Mouse (Mus musculus) forebrain, embryonic 11.5 days (tissue): ENCODE measurements around the gene Slc44a4. TPM values are rescaled to one million over a fixed set of nuclear protein-coding genes. Genes with fewer than 3 reads are reported as not detected.

ENCODE experiments used
- ATAC-seq: fragments of 200-750 bp; cut with Nextera tagmentation; replicated peaks from 2 replicates; pipeline ENCODE4 v1.8.0; 2017; ENCODE audit warnings: moderate TSS enrichment; ENCODE audit not compliant: low FRiP score
- DNase-seq: peaks from one replicate; pipeline ENCODE4 v3.0.0-alpha.2; 2017; ENCODE audit warnings: low spot score
- H3K27ac ChIP-seq: fragments of 300-500 bp; sonication (generic); 2 replicates; pipeline ENCODE4 v1.5.1; 2014; ENCODE audit warnings: low read depth, low read length
- H3K27me3 ChIP-seq: fragments of 300-500 bp; sonication (generic); 2 replicates; pipeline ENCODE4 v1.6.1; 2014; ENCODE audit warnings: mild to moderate bottlenecking, low read length, mixed read lengths; ENCODE audit not compliant: control insufficient read depth, insufficient read depth
- H3K36me3 ChIP-seq: fragments of 300-500 bp; sonication (generic); 2 replicates; pipeline ENCODE4 v1.6.1; 2014; ENCODE audit warnings: mild to moderate bottlenecking, low read length, moderate library complexity, mixed read lengths; ENCODE audit not compliant: control insufficient read depth, insufficient read depth
- H3K4me1 ChIP-seq: fragments of 300-500 bp; sonication (generic); replicated peaks from 2 replicates; pipeline ENCODE4 v1.6.1; 2014; ENCODE audit warnings: low read length, mixed read lengths; ENCODE audit not compliant: control insufficient read depth, insufficient read depth
- H3K4me2 ChIP-seq: fragments of 300-500 bp; sonication (generic); 2 replicates; pipeline ENCODE4 v1.6.1; 2014; ENCODE audit warnings: low read depth, mild to moderate bottlenecking, low read length, moderate library complexity, mixed read lengths; ENCODE audit not compliant: severe bottlenecking
- H3K4me3 ChIP-seq: fragments of 300-500 bp; sonication (generic); 2 replicates; pipeline ENCODE4 v1.5.1; 2014; ENCODE audit warnings: low read depth, low read length
- H3K9ac ChIP-seq: fragments of 300-500 bp; sonication (generic); 2 replicates; pipeline ENCODE4 v1.6.1; 2014; ENCODE audit warnings: low read length
- H3K9me3 ChIP-seq: fragments of 300-500 bp; sonication (generic); 2 replicates; pipeline ENCODE4 v1.6.1; 2016; ENCODE audit warnings: low read length, mixed read lengths; ENCODE audit not compliant: control insufficient read depth
- WGBS: fragments of 180-500 bp; shearing (Covaris S2); extraction: QIAGEN DNeasy Blood & Tissue Kit; methylation state at CpG from one replicate; pipeline ENCODE4 v1.1.7; 2014; 5-methylcytosine and 5-hydroxymethylcytosine counted together
- polyA plus RNA-seq: library from polyadenylated mRNA; unstranded; fragments of >200 nt; fragmentation: Nextera tagmentation; extraction: Ambion mirVana; gene quantifications from 2 replicates; pipeline ENCODE4 v1.2.1, GENCODE M21; 2014

The Slc44a4 gene
- polyA plus RNA-seq, 1 experiment from 2014 or later = not detected

DNA sequence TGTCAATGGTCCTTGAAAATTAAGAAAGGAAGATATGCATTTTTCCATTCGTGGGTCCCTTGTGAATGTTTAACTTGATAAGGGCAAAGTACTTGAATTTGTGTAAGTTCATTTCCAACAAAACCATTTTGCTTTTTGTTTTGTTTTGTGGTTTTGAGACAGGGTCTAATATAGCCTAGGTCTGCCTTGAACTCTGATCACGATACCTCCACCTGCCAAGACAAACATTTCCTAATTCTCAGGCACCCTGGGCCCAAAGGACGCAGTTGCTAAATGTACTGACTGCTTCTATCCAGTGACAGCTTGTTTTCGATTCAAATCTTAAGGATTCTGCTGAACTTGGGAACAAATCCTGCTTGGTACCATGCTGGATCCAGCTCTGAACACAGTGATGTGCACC lies 65.4 kb downstream of the Slc44a4 start:
- no peak overlapping the region for H3K27ac ChIP-seq
- H3K4me1 ChIP-seq = peaks cover 10% of the 10 kb centered on the region; the same call in 1 of the 2 replicates
- H3K9me3 ChIP-seq = no peaks in the 10 kb centered on the region
- H3K27me3 ChIP-seq = no peaks in the 10 kb centered on the region
- WGBS = 92% methylated on average over 4 of the region's 4 CpGs
- no peak for ATAC-seq
- no peak overlapping the region for H3K9ac ChIP-seq
- H3K4me3 ChIP-seq = no peak overlapping the region
- no peak for DNase-seq
- no peak overlapping the region for H3K4me2 ChIP-seq
- H3K36me3 ChIP-seq = no peaks in the 10 kb centered on the region

Other genes starting within 250 kb of the Slc44a4 start
- 0.03 TPM in 1 of 2 replicates, not detected in the other for gene Tnxb, start 243.9 kb upstream of the Slc44a4 start, polyA plus RNA-seq
- 0.05 TPM in 1 of 2 replicates, not detected in the other for gene C4b, start 170.6 kb upstream of the Slc44a4 start, polyA plus RNA-seq
- gene Cyp21a1, start 109.9 kb upstream of the Slc44a4 start, polyA plus RNA-seq = not detected in 2 replicates
- gene Stk19, start 77.5 kb upstream of the Slc44a4 start, polyA plus RNA-seq = 26.3 and 28.3 TPM in 2 replicates
- gene Dxo, start 77.4 kb upstream of the Slc44a4 start, polyA plus RNA-seq = 78.5 and 84.9 TPM in 2 replicates
- 53.1 and 55.1 TPM in 2 replicates for gene Skiv2l, start 64.3 kb upstream of the Slc44a4 start, polyA plus RNA-seq
- 143 and 144 TPM in 2 replicates for gene Nelfe, start 64.1 kb upstream of the Slc44a4 start, polyA plus RNA-seq
- 2.6 and 3.3 TPM in 2 replicates for gene Cfb, start 51.9 kb upstream of the Slc44a4 start, polyA plus RNA-seq
- 2.1 and 2.8 TPM in 2 replicates for gene Zbtb12, start 35.0 kb upstream of the Slc44a4 start, polyA plus RNA-seq
- not detected in 2 replicates for gene Gm20547, start 32.4 kb upstream of the Slc44a4 start, polyA plus RNA-seq
- gene C2, start 16.2 kb upstream of the Slc44a4 start, polyA plus RNA-seq = 1.1 and 1.7 TPM in 2 replicates
- 90.4 and 96.8 TPM in 2 replicates for gene Ehmt2, start 16.0 kb upstream of the Slc44a4 start, polyA plus RNA-seq
- 12.8 and 13.4 TPM in 2 replicates for gene Neu1, start 16.8 kb downstream of the Slc44a4 start, polyA plus RNA-seq
- 0.24 TPM in 1 of 2 replicates, not detected in the other for gene Hspa1b, start 44.8 kb downstream of the Slc44a4 start, polyA plus RNA-seq
- gene Gm20481, start 55.4 kb downstream of the Slc44a4 start, polyA plus RNA-seq = not detected in 2 replicates
- gene Hspa1a, start 57.7 kb downstream of the Slc44a4 start, polyA plus RNA-seq = 1.6 TPM in 2 replicates
- 1.7 and 1.8 TPM in 2 replicates for gene Hspa1l, start 58.2 kb downstream of the Slc44a4 start, polyA plus RNA-seq
- 288 and 292 TPM in 2 replicates for gene Lsm2, start 67.4 kb downstream of the Slc44a4 start, polyA plus RNA-seq
- gene Vars, start 86.5 kb downstream of the Slc44a4 start, polyA plus RNA-seq = 169 and 174 TPM in 2 replicates
- 0.15 and 0.27 TPM in 2 replicates for gene Vwa7, start 102.1 kb downstream of the Slc44a4 start, polyA plus RNA-seq
- 4.0 and 4.1 TPM in 2 replicates for gene Sapcd1, start 113.5 kb downstream of the Slc44a4 start, polyA plus RNA-seq
- 5.8 and 7.9 TPM in 2 replicates for gene Msh5, start 132.3 kb downstream of the Slc44a4 start, polyA plus RNA-seq
- 67.7 and 74.5 TPM in 2 replicates for gene Clic1, start 135.5 kb downstream of the Slc44a4 start, polyA plus RNA-seq
- gene Ddah2, start 144.6 kb downstream of the Slc44a4 start, polyA plus RNA-seq = 489 and 543 TPM in 2 replicates
- gene Ly6g6c, start 150.9 kb downstream of the Slc44a4 start, polyA plus RNA-seq = 0.20 TPM in 1 of 2 replicates, not detected in the other
- 1.3 and 1.6 TPM in 2 replicates for gene Mpig6b, start 151.7 kb downstream of the Slc44a4 start, polyA plus RNA-seq
- 0.39 and 0.57 TPM in 2 replicates for gene Ly6g6e, start 162.4 kb downstream of the Slc44a4 start, polyA plus RNA-seq
- gene Ly6g6d, start 163.6 kb downstream of the Slc44a4 start, polyA plus RNA-seq = 1.7 and 1.8 TPM in 2 replicates
- 0.72 and 0.88 TPM in 2 replicates for gene Ly6g6f, start 171.1 kb downstream of the Slc44a4 start, polyA plus RNA-seq
- gene Abhd16a, start 174.8 kb downstream of the Slc44a4 start, polyA plus RNA-seq = 52.6 and 53.8 TPM in 2 replicates
- gene Ly6g5c, start 193.8 kb downstream of the Slc44a4 start, polyA plus RNA-seq = not detected in 2 replicates
- gene Ly6g5b, start 201.0 kb downstream of the Slc44a4 start, polyA plus RNA-seq = 1.4 and 1.9 TPM in 2 replicates
- 29.5 and 33.7 TPM in 2 replicates for gene Gpank1, start 207.0 kb downstream of the Slc44a4 start, polyA plus RNA-seq
- gene Csnk2b, start 207.6 kb downstream of the Slc44a4 start, polyA plus RNA-seq = 296 and 297 TPM in 2 replicates
- 8.6 and 8.7 TPM in 2 replicates for gene D17H6S53E, start 211.9 kb downstream of the Slc44a4 start, polyA plus RNA-seq
- 0.64 and 0.88 TPM in 2 replicates for gene Apom, start 217.6 kb downstream of the Slc44a4 start, polyA plus RNA-seq
- gene Bag6, start 220.7 kb downstream of the Slc44a4 start, polyA plus RNA-seq = 96.6 and 100 TPM in 2 replicates